Mouse (Mus musculus) ES-Bruce4 (cell line): ENCODE results near the gene Ms4a6b.
"Not testable (repeated sequence)": the region's sequence is repeated elsewhere in the genome, so short reads cannot be mapped to it uniquely, and the experiment has no call there.

Experiments used
- CTCF ChIP-seq: IDR thresholded peaks from one replicate; pipeline ENCODE4 v1.8.1; 2011; ENCODE audit warnings: low read depth, low read length
- POLR2A ChIP-seq: IDR thresholded peaks from one replicate; pipeline ENCODE4 v1.8.1; 2011; ENCODE audit warnings: low read length; ENCODE audit not compliant: insufficient read depth

DNA sequence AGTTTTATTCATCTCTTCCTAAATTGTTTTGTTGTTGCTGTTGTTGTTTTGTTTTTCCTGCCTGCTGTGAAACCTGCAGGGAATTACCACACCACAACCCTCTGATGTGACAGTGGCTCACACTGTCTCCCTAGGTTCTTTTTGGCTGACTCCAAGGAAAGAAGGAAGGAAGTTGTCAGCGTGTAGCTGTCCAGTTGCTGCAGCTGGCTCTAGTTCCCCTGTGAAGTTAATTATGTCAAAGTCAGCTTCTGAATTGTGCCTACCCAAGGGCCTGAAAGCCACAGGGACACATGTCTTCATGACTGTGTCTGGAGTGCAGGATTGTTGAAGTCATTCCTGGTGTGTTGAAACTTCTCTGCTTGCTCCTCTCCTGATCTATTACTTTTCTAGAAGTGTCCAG is 1.1 kb downstream of the Ms4a6b start:
- TF ChIP-seq CTCF, POLR2A: not testable (repeated sequence)
